Mouse (Mus musculus) forebrain, embryonic 16.5 days (tissue): ENCODE results near the gene Pef1. TPM values are rescaled to one million over a fixed set of nuclear protein-coding genes. Genes with fewer than 3 reads are reported as not detected.

Experiments
- ATAC-seq: fragments of 200-750 bp; cut with Nextera tagmentation; 2 replicates; pipeline ENCODE4 v1.8.0; 2017; ENCODE audit warnings: mild to moderate bottlenecking, moderate library complexity
- H3K27ac ChIP-seq: fragments of 300-500 bp; sonication (generic); 2 replicates; pipeline ENCODE4 v1.5.1; 2014; ENCODE audit warnings: low read length, control low read depth
- H3K27me3 ChIP-seq: fragments of 300-500 bp; sonication (generic); replicated peaks from 2 replicates; pipeline ENCODE4 v1.6.1; 2014; ENCODE audit warnings: low read length; ENCODE audit not compliant: control insufficient read depth, insufficient read depth
- H3K36me3 ChIP-seq: fragments of 300-500 bp; sonication (generic); 2 replicates; pipeline ENCODE4 v1.6.1; 2014; ENCODE audit not compliant: control insufficient read depth, insufficient read depth
- H3K4me1 ChIP-seq: fragments of 300-500 bp; sonication (generic); replicated peaks from 2 replicates; pipeline ENCODE4 v1.6.1; 2014; ENCODE audit warnings: low read length; ENCODE audit not compliant: control insufficient read depth, insufficient read depth
- H3K4me2 ChIP-seq: fragments of 300-500 bp; sonication (generic); 2 replicates; pipeline ENCODE4 v1.6.1; 2014; ENCODE audit warnings: mild to moderate bottlenecking, low read length, control low read depth
- H3K4me3 ChIP-seq: fragments of 300-500 bp; sonication (generic); replicated peaks from 2 replicates; pipeline ENCODE4 v1.5.1; 2014; ENCODE audit warnings: mild to moderate bottlenecking, low read length, control low read depth
- H3K9ac ChIP-seq: fragments of 300-500 bp; sonication (generic); replicated peaks from 2 replicates; pipeline ENCODE4 v1.6.1; 2014; ENCODE audit warnings: low read depth, low read length, control low read depth
- H3K9me3 ChIP-seq: fragments of 300-500 bp; sonication (generic); 2 replicates; pipeline ENCODE4 v1.6.1; 2016; ENCODE audit warnings: low read length; ENCODE audit not compliant: control insufficient read depth
- WGBS: fragments of 180-500 bp; shearing (Covaris S2); extraction: QIAGEN DNeasy Blood & Tissue Kit; methylation state at CpG from one replicate; pipeline ENCODE4 v1.1.7; 2014; 5-methylcytosine and 5-hydroxymethylcytosine counted together
- polyA plus RNA-seq: library from polyadenylated mRNA; unstranded; fragments of >200 nt; fragmentation: Nextera tagmentation; extraction: Ambion mirVana; gene quantifications from 2 replicates; pipeline ENCODE4 v1.2.1, GENCODE M21; 2015

The Pef1 gene
- polyA plus RNA-seq, 1 experiment from 2014 or later, result 63.0 TPM

DNA sequence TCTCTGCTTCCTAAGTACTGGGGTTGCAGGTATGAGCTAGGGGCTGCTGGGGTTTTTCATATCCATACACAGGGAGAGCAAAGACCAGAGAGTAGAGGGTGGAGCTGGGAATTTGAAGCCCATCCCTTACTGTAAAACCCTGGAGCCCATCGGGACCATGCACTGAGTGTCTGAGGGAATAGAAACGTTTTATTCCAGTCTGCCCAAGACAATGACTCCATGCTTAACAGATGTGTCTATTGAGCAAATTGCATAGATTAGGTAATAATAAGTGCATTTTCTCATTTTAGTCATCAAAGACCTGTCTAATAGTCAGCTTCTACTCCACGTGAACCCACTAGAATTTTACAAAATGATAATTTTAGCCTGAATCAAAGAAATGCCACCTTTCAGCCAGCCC is 31.8 kb upstream of the Pef1 start:
- WGBS, result 45% methylated on average over 3 of the region's 3 CpGs
- Histone ChIP-seq H3K9ac (no peak overlapping the region), H3K4me2 (no peak overlapping the region), H3K9me3 (no peaks in the 10 kb centered on the region), H3K27ac (no peak overlapping the region), H3K27me3 (no peaks in the 10 kb centered on the region), H3K4me3 (no peak overlapping the region), H3K4me1 (peaks cover 11% of the 10 kb centered on the region), H3K36me3 (no peaks in the 10 kb centered on the region)
- ATAC-seq, result peak; percentile 57

- Histone ChIP-seq H3K27ac (no peak overlapping the region), H3K4me2 (no peak overlapping the region), H3K9ac (no peak overlapping the region), H3K4me3 (no peak overlapping the region), H3K9me3 (no peaks in the 10 kb centered on the region), H3K36me3 (no peaks in the 10 kb centered on the region), H3K4me1 (peaks cover 21% of the 10 kb centered on the region), H3K27me3 (no peaks in the 10 kb centered on the region)
- 85% methylated on average over 2 of the region's 2 CpGs for WGBS
- ATAC-seq, result no peak
These were observed 30.6 kb upstream of the Pef1 start for GRCm38 (mm10) chr4:130071758-130072157.

- Histone ChIP-seq H3K27me3 (no peaks in the 10 kb centered on the region), H3K9ac (no peak overlapping the region), H3K4me2 (no peak overlapping the region), H3K4me3 (no peak overlapping the region), H3K27ac (no peak overlapping the region), H3K4me1 (peaks cover 32% of the 10 kb centered on the region), H3K36me3 (no peaks in the 10 kb centered on the region), H3K9me3 (no peaks in the 10 kb centered on the region)
- 83% methylated on average over 4 of the region's 4 CpGs for WGBS
- no peak for ATAC-seq
These were observed 29.0 kb upstream of the Pef1 start for GRCm38 (mm10) chr4:130073367-130073766.

DNA sequence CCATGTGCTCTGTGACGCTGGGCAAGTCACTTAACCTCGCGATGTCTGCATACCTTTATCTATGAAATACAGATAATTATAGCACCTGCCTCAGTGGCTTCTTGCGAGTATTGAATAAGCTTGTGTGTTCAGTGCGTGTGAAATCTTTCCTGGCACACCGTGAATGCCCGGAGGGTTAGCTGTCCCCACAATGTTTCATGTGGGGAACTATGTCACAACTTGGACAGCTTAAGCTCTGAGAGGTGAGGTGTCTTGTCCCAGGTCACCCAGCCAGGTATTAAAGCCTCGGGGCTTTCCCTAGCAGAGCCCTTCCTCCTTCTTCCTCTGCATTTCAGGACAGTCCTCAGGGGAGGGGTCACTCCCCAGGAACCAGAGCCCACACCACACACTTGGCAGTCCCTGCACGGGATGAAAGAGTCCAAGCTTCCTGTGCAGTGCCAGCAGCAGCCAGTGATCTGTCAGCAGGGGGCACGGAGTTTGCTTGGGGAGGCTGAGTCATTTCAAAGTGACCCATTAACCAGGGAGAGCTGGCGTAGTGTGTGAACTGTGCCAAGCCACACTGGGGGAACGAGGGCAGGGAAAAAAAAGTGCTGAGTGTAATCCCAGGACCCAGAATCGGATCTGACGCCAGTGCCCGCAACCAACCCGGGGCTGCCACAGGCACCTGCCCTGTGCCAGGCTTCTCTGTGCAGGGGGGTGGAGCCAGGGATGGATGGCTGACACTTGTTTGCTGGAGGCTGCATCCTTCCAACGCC is 27.4 kb upstream of the Pef1 start:
- Histone ChIP-seq H3K27me3 (no peaks in the 10 kb centered on the region), H3K27ac (no peak overlapping the region), H3K9me3 (no peaks in the 10 kb centered on the region), H3K4me2 (no peak overlapping the region), H3K9ac (no peak overlapping the region), H3K4me1 (peaks cover 47% of the 10 kb centered on the region), H3K4me3 (no peak overlapping the region), H3K36me3 (no peaks in the 10 kb centered on the region)
- 44% methylated on average over 17 of the region's 17 CpGs for WGBS
- ATAC-seq, result peak; percentile 49

DNA sequence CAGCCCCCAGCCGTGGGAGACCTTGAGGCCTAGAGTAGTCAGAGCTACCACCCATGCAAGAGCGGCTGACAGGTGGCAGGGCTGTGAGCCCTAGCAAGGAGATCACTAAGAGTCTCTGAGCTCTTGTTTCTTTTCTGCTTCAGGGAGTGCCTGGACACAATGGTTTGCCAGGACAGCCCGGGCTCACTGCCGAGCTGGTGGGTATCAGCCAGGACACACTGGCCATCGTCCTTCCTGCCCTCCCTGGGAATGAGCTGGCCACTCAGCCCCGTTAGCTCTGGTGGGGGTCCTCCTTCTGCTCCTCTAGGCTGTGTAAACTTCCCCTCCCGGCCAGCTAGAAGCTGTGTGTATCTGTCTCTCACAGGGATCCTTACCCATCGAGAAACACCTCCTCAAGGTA is 25.5 kb upstream of the Pef1 start:
- Histone ChIP-seq H3K27ac (no peak overlapping the region), H3K36me3 (no peaks in the 10 kb centered on the region), H3K4me1 (peaks cover 55% of the 10 kb centered on the region), H3K9me3 (no peaks in the 10 kb centered on the region), H3K4me3 (no peak overlapping the region), H3K27me3 (no peaks in the 10 kb centered on the region), H3K4me2 (no peak overlapping the region), H3K9ac (no peak overlapping the region)
- 28% methylated on average over 8 of the region's 8 CpGs for WGBS
- no peak for ATAC-seq

DNA sequence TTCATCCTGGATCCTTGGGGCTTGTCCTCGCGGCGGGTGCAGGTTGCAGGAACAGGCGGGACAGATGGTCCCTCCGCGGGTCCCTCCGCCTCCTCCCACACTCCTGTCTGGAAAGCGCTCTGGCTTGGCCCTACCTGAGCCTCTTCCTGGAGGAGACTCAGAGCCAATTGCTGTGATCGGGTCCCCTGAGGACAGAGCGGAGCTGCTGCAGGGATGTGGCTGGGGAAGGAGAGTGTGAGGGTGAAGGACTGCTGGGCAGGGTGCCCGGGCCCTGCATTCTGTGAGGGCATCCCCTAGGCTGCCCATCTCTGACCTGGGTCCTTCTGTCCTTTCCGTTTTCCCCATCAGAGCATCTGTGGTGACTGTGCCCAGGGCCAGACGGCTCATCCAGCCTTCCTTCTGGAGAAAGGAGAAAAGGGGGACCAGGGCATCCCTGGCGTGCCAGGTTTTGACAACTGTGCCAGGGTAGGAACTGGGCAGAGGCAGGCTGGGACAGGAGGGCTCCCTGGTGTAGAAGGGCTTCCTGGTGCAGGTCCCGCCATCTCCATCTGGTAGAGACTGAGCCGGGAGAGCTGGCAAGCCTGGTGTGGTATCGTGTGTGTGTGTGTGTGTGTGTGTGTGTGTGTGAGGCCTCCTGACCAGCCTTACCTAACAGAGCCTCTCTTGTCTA is 23.4 kb upstream of the Pef1 start:
- peak; percentile 27 for ATAC-seq

GRCm38 (mm10) chr4:130079521-130079920 is 22.8 kb upstream of the Pef1 start:
- no peaks in the 10 kb centered on the region for H3K36me3 ChIP-seq
- no peaks in the 10 kb centered on the region for H3K9me3 ChIP-seq
- H3K4me1 ChIP-seq, result peaks cover 62% of the 10 kb centered on the region
- peak overlapping the region; percentile 7; the same call in 1 of the 2 replicates for H3K27ac ChIP-seq
- ATAC-seq, result no peak
- H3K4me2 ChIP-seq, result no peak overlapping the region
- no peaks in the 10 kb centered on the region for H3K27me3 ChIP-seq
- no peak overlapping the region for H3K4me3 ChIP-seq
- H3K9ac ChIP-seq, result no peak overlapping the region
- WGBS, result 44% methylated on average over 3 of the region's 3 CpGs

More for the DNA sequence above, 23.4 kb upstream of the Pef1 start:
- H3K4me3 ChIP-seq, result no peak overlapping the region
- peaks cover 62% of the 10 kb centered on the region for H3K4me1 ChIP-seq
- H3K4me2 ChIP-seq, result no peak overlapping the region
- no peaks in the 10 kb centered on the region for H3K36me3 ChIP-seq
- no peak overlapping the region for H3K9ac ChIP-seq
- peak overlapping the region; percentile 4; the same call in 1 of the 2 replicates for H3K27ac ChIP-seq
- H3K27me3 ChIP-seq, result no peaks in the 10 kb centered on the region
- H3K9me3 ChIP-seq, result no peaks in the 10 kb centered on the region
- 34% methylated on average over 17 of the region's 17 CpGs for WGBS

- Histone ChIP-seq H3K4me1 (peaks cover 44% of the 10 kb centered on the region), H3K4me2 (peak overlapping the region; percentile 10; the same call in 1 of the 2 replicates), H3K9ac (no peak overlapping the region; the same call in 1 of the 2 replicates), H3K36me3 (no peaks in the 10 kb centered on the region), H3K9me3 (no peaks in the 10 kb centered on the region), H3K27me3 (no peaks in the 10 kb centered on the region), H3K27ac (peak overlapping the region; percentile 15; the same call in 1 of the 2 replicates), H3K4me3 (no peak overlapping the region)
- peak; percentile 81 for ATAC-seq
- 54% methylated on average over 19 of the region's 19 CpGs for WGBS
These were observed 20.8 kb upstream of the Pef1 start for GRCm38 (mm10) chr4:130081345-130082190.

DNA sequence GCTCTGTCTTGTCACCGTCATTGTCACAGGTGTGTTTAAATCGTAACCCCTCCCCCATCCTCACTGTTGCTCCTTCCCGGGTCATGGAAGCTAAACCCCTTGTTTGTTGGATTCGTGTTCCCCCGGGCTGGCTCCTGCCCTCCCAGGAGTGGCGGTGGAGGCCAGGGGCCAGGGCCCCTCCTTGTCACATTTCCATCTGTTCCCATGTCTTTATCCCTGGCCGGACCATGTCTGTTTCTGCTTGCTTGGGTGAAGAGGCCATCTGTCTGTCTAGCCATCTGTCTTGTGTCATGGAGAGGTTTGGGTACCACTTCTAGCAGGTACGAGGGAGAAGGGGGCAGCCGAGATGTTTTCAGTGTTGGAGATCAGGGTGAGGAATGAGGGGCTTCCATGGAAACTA is 20.1 kb upstream of the Pef1 start:
- ATAC-seq, result no peak
- Histone ChIP-seq H3K36me3 (no peaks in the 10 kb centered on the region), H3K9ac (no peak overlapping the region), H3K4me2 (no peak overlapping the region), H3K4me1 (peaks cover 38% of the 10 kb centered on the region), H3K27ac (no peak overlapping the region; the same call in 1 of the 2 replicates), H3K27me3 (no peaks in the 10 kb centered on the region), H3K9me3 (no peaks in the 10 kb centered on the region), H3K4me3 (no peak overlapping the region)
- 37% methylated on average over 9 of the region's 9 CpGs for WGBS
